Mouse (Mus musculus): ENCODE results near the gene Enkur.

The Enkur gene

GRCm38 (mm10) chr2:21188610-21189009 lies 16.6 kb downstream of the Enkur start:
- DNase-seq (ENCODE audit: extremely low spot score) = no peak

GRCm38 (mm10) chr2:21187576-21187975 lies 17.6 kb downstream of the Enkur start:
- peak; percentile 37 for DNase-seq (ENCODE audit: extremely low spot score)

GRCm38 (mm10) chr2:21182811-21183210 lies 22.4 kb downstream of the Enkur start:
- DNase-seq (ENCODE audit: extremely low spot score) = no peak

GRCm38 (mm10) chr2:21179136-21179535 lies 26.0 kb downstream of the Enkur start:
- DNase-seq (ENCODE audit: extremely low spot score) = no peak

GRCm38 (mm10) chr2:21172797-21173196 lies 32.4 kb downstream of the Enkur start:
- DNase-seq (ENCODE audit: extremely low spot score) = no peak

- no peak for DNase-seq (ENCODE audit: extremely low spot score)
These were observed 37.2 kb downstream of the Enkur start for GRCm38 (mm10) chr2:21167916-21168315.

- DNase-seq (ENCODE audit: extremely low spot score) = no peak
These were observed 40.9 kb downstream of the Enkur start for GRCm38 (mm10) chr2:21164296-21164695.

- DNase-seq (ENCODE audit: extremely low spot score) = no peak
These were observed 51.7 kb downstream of the Enkur start for GRCm38 (mm10) chr2:21153469-21153868.

- no peak for DNase-seq (ENCODE audit: extremely low spot score)
These were observed 58.0 kb downstream of the Enkur start for GRCm38 (mm10) chr2:21147169-21147568.

- no peak for DNase-seq (ENCODE audit: extremely low spot score)
These were observed 58.7 kb downstream of the Enkur start for GRCm38 (mm10) chr2:21146486-21146885.

GRCm38 (mm10) chr2:21142616-21143015 lies 62.5 kb downstream of the Enkur start:
- DNase-seq (ENCODE audit: extremely low spot score) = no peak

- no peak for DNase-seq (ENCODE audit: extremely low spot score)
These were observed 63.0 kb downstream of the Enkur start for GRCm38 (mm10) chr2:21142204-21142580.

- DNase-seq (ENCODE audit: extremely low spot score) = peak; percentile 69
These were observed 63.5 kb downstream of the Enkur start for GRCm38 (mm10) chr2:21141520-21142203.

GRCm38 (mm10) chr2:21141189-21141519 lies 64.0 kb downstream of the Enkur start:
- DNase-seq (ENCODE audit: extremely low spot score) = no peak
